Mouse (Mus musculus): ENCODE data around the gene Zfand3. TPM values are rescaled to one million over a fixed set of nuclear protein-coding genes. Genes with fewer than 3 reads are reported as not detected.
A peak's percentile ranks its signal among the peaks of the same experiment; 100 is the strongest.

Gene Zfand3
- polyA plus RNA-seq, 1 experiment from 2014 or later = 64.4 TPM

DNA sequence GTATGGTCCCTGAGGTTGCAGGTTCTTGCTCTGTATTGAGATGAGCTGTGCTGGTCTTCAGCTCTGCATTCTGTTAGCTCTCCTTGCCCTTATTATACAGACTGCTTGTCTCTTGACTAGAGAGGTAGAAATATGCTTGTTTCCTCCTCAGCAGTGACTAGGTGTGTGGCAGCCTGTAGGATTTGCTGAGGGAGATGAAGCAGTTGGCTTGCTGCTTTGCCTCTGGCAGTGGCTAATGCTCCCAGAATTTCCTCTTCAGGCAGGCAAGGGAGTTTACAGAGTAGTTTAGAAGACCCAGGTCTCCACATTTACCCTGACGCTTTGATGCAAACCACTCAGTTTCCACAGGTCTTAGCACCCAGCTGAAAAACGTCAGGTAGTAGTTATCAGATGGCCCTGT lies 189.1 kb downstream of the Zfand3 start:
- no peaks in the 10 kb centered on the region for H3K9me3 ChIP-seq (replicated peaks)
- H3K4me3 ChIP-seq = no peak overlapping the region
- 45% methylated on average over 2 of the region's 2 CpGs for WGBS
- no peak overlapping the region for H3K27ac ChIP-seq (ENCODE audit: poor library complexity, severe bottlenecking)
- H3K4me1 ChIP-seq (replicated peaks) = peaks cover 91% of the 10 kb centered on the region
- H3K27me3 ChIP-seq (replicated peaks) = no peaks in the 10 kb centered on the region
- ATAC-seq (ENCODE audit: insufficient number of reproducible peaks, low FRiP score) = no peak
- H3K4me2 ChIP-seq = no peak overlapping the region
- H3K9ac ChIP-seq = no peak overlapping the region
- peaks cover 11% of the 10 kb centered on the region for H3K36me3 ChIP-seq

- no peak for ATAC-seq (ENCODE audit: insufficient number of reproducible peaks, low FRiP score)
- Histone ChIP-seq H3K36me3 (peaks cover 11% of the 10 kb centered on the region), H3K9me3 (replicated peaks) (no peaks in the 10 kb centered on the region), H3K9ac (no peak overlapping the region), H3K4me2 (no peak overlapping the region), H3K4me3 (no peak overlapping the region), H3K27me3 (replicated peaks) (no peaks in the 10 kb centered on the region), H3K4me1 (replicated peaks) (peaks cover 93% of the 10 kb centered on the region), H3K27ac (ENCODE audit: poor library complexity, severe bottlenecking) (peak overlapping the region; percentile 25; the same call in 1 of the 2 replicates)
- WGBS = 33% methylated on average over 3 of the region's 3 CpGs
Measured at GRCm38 (mm10) chr17:30194091-30194490, 189.6 kb downstream of the Zfand3 start.

DNA sequence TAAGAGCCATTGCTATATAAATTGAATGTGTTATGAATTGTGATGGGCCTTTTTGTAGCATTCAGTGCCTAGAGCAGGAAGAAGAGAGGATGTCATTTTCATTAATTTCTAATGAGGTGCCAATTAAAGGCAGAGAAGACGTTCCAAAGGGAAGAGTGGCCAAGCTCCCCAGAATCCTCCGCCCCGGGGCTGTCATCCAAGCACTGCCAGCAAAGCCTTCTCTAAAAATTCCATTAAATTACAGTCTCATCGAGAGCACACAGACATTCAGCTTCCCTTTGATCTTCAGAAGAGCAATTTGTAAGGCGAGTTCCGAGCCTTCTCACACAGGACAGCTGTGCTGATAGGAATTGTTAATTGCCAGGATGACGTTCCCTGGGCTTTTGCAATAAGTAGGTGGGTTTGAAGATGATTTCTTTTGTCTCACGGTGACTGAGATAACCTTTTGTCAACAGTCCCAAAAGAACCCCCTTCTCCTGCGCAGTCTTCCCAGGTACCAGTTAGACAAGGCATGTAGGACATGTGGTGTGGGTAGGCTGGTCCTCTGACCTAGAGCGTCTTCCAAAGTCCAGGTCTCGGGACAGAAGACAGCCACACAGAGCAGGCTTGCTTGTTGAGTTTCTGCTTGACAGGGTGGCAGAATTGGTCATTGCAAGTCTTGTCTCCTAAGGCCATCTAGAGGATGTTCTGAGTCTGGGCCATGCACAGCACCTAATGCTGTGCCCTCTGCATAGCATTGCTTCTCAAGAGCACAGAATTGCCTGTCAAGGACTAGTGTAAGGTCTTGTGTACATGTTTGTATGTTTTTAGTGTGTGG lies 190.3 kb downstream of the Zfand3 start:
- H3K9ac ChIP-seq = no peak overlapping the region
- WGBS = 55% methylated on average over 11 of the region's 11 CpGs

DNA sequence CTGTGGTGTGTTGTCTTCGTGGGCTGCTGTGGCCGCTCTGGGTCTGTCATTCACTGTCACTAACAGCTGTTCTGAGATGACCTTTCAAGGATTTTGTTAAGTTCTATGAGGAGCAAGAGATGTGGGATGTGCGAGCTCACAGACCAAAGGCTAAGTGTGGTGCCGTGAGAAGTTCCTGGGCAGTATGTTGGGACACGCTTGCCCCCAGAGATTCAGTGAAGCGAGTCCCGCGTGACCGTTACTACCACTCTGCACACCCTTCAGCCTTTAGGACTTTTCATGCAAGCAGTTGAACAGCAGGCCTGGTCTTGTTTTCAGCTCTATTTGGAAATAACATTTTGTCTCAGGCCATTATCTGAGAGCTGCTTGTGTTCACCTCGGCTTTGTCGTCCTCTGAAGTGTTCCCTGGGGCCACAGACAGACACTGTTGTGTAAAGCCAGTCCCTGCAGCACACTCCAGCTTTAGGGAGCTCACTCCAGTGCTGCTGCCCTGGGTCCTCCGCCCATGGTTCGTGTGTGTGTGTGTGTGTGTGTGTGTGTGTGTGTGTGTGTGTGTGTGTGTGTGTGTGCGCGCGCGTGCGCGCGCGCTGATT lies 191.2 kb downstream of the Zfand3 start:
- H3K4me1 ChIP-seq (replicated peaks) = peaks cover 93% of the 10 kb centered on the region
- peak overlapping the region; percentile 96 for H3K27ac ChIP-seq (ENCODE audit: poor library complexity, severe bottlenecking)
- H3K36me3 ChIP-seq = peaks cover 11% of the 10 kb centered on the region
- peak overlapping the region; percentile 4; the same call in 1 of the 2 replicates for H3K9ac ChIP-seq
- no peak overlapping the region for H3K4me3 ChIP-seq
- H3K9me3 ChIP-seq (replicated peaks) = no peaks in the 10 kb centered on the region
- H3K27me3 ChIP-seq (replicated peaks) = no peaks in the 10 kb centered on the region
- 64% methylated on average over 16 of the region's 21 CpGs for whole genome bisulfite sequencing
- no peak for ATAC-seq (ENCODE audit: insufficient number of reproducible peaks, low FRiP score)
- no peak overlapping the region for H3K4me2 ChIP-seq

More for the DNA sequence above, 190.3 kb downstream of the Zfand3 start:
- Histone ChIP-seq H3K4me1 (replicated peaks) (peaks cover 93% of the 10 kb centered on the region), H3K27me3 (replicated peaks) (no peaks in the 10 kb centered on the region), H3K9me3 (replicated peaks) (no peaks in the 10 kb centered on the region), H3K4me2 (no peak overlapping the region), H3K36me3 (peaks cover 11% of the 10 kb centered on the region), H3K27ac (ENCODE audit: poor library complexity, severe bottlenecking) (peak overlapping the region; percentile 96), H3K4me3 (no peak overlapping the region)
- no peak for ATAC-seq (ENCODE audit: insufficient number of reproducible peaks, low FRiP score)

- Histone ChIP-seq H3K27me3 (replicated peaks) (no peaks in the 10 kb centered on the region), H3K27ac (ENCODE audit: poor library complexity, severe bottlenecking) (peak overlapping the region; percentile 96), H3K4me3 (no peak overlapping the region), H3K36me3 (peaks cover 11% of the 10 kb centered on the region), H3K9ac (peak overlapping the region; percentile 50; the same call in 1 of the 2 replicates), H3K4me1 (replicated peaks) (peaks cover 96% of the 10 kb centered on the region), H3K9me3 (replicated peaks) (no peaks in the 10 kb centered on the region), H3K4me2 (peak overlapping the region; percentile 39)
- 54% methylated on average over 17 of the region's 17 CpGs for WGBS
- ATAC-seq (ENCODE audit: insufficient number of reproducible peaks, low FRiP score) = peak; percentile 71
Measured at GRCm38 (mm10) chr17:30196401-30197279, 192.1 kb downstream of the Zfand3 start.

GRCm38 (mm10) chr17:30197280-30198030 lies 192.9 kb downstream of the Zfand3 start:
- H3K4me2 ChIP-seq = peak overlapping the region; percentile 39
- H3K4me1 ChIP-seq (replicated peaks) = peaks cover 96% of the 10 kb centered on the region
- ATAC-seq (ENCODE audit: insufficient number of reproducible peaks, low FRiP score) = no peak
- H3K27ac ChIP-seq (ENCODE audit: poor library complexity, severe bottlenecking) = peak overlapping the region; percentile 96
- H3K9me3 ChIP-seq (replicated peaks) = no peaks in the 10 kb centered on the region
- peak overlapping the region; percentile 50; the same call in 1 of the 2 replicates for H3K9ac ChIP-seq
- WGBS = 51% methylated on average over 12 of the region's 12 CpGs
- H3K36me3 ChIP-seq = peaks cover 10% of the 10 kb centered on the region
- H3K27me3 ChIP-seq (replicated peaks) = no peaks in the 10 kb centered on the region
- H3K4me3 ChIP-seq = no peak overlapping the region

DNA sequence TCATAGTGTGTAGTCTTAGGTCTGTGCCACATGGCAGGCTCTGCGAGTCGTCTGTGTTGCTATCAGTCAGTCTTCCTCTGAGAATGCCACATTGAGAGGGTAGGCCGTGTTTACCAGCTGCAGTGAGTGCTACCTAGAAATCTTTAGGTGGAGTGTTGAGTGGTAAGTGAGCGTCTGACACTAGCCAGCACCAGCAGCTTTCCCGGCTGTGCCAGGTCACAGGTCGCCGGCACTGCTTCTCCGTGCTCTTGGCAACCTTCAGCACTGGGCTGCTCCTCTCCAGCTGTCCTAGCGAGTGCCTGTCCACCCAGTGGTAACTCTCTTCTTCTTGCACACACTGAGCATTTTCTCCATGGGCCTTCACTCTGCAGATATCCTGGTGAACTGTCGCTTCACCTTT lies 193.9 kb downstream of the Zfand3 start:
- ATAC-seq (ENCODE audit: insufficient number of reproducible peaks, low FRiP score) = peak; percentile 27; the same call in 1 of the 2 replicates
- 25% methylated on average over 10 of the region's 10 CpGs for WGBS
- Histone ChIP-seq H3K36me3 (no peaks in the 10 kb centered on the region; the same call in 1 of the 2 replicates), H3K27me3 (replicated peaks) (no peaks in the 10 kb centered on the region), H3K9me3 (replicated peaks) (no peaks in the 10 kb centered on the region), H3K4me1 (replicated peaks) (peaks cover 96% of the 10 kb centered on the region), H3K4me3 (no peak overlapping the region), H3K4me2 (peak overlapping the region; percentile 14; the same call in 1 of the 2 replicates), H3K9ac (peak overlapping the region; percentile 47; the same call in 1 of the 2 replicates), H3K27ac (ENCODE audit: poor library complexity, severe bottlenecking) (peak overlapping the region; percentile 73)

GRCm38 (mm10) chr17:30199374-30200247 lies 195.1 kb downstream of the Zfand3 start:
- H3K4me2 ChIP-seq = 0 out of 2 replicates have a peak overlapping the region, but pooled peaks have one; percentile 3
- peak overlapping the region; percentile 47 for H3K9ac ChIP-seq
- ATAC-seq (ENCODE audit: insufficient number of reproducible peaks, low FRiP score) = no peak
- H3K36me3 ChIP-seq = no peaks in the 10 kb centered on the region
- H3K4me1 ChIP-seq (replicated peaks) = peaks cover 98% of the 10 kb centered on the region
- peak overlapping the region; percentile 73 for H3K27ac ChIP-seq (ENCODE audit: poor library complexity, severe bottlenecking)
- 48% methylated on average over 13 of the region's 13 CpGs for WGBS
- no peaks in the 10 kb centered on the region for H3K9me3 ChIP-seq (replicated peaks)
- H3K27me3 ChIP-seq (replicated peaks) = no peaks in the 10 kb centered on the region
- H3K4me3 ChIP-seq = no peak overlapping the region

DNA sequence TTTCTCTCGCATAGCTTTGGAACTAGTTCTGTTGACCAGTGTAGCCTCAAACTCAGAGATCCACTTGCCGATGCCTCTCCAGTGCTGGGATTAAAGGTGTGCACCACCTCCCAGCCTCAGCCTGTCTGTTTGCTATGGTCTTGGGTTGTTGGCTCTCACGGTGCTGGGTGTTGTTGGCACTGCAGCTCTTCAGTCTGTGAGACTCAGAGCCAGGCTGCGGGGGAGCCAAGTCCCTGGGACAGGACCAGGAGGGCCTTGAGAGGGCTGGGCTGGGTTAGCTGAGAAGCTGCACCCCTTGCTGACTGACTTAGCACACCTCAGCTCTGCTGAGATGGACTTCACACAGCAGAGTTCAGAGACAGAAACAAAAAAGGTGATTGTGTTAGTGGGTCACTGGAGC lies 195.8 kb downstream of the Zfand3 start:
- peaks cover 98% of the 10 kb centered on the region for H3K4me1 ChIP-seq (replicated peaks)
- peak overlapping the region; percentile 42 for H3K9ac ChIP-seq
- no peak for ATAC-seq (ENCODE audit: insufficient number of reproducible peaks, low FRiP score)
- H3K36me3 ChIP-seq = no peaks in the 10 kb centered on the region
- peak overlapping the region; percentile 73; the same call in 1 of the 2 replicates for H3K27ac ChIP-seq (ENCODE audit: poor library complexity, severe bottlenecking)
- WGBS = 51% methylated on average over 4 of the region's 4 CpGs
- H3K27me3 ChIP-seq (replicated peaks) = no peaks in the 10 kb centered on the region
- H3K4me2 ChIP-seq = no peak overlapping the region
- H3K4me3 ChIP-seq = no peak overlapping the region
- no peaks in the 10 kb centered on the region for H3K9me3 ChIP-seq (replicated peaks)

Data from heart, embryonic 12.5 days (tissue).